Mouse (Mus musculus): ENCODE results near the gene Adap1. TPM values are rescaled to one million over a fixed set of nuclear protein-coding genes. Genes with fewer than 3 reads are reported as not detected.

The Adap1 gene
- polyA plus RNA-seq, 1 experiment from 2014 or later = 0.69 TPM

DNA sequence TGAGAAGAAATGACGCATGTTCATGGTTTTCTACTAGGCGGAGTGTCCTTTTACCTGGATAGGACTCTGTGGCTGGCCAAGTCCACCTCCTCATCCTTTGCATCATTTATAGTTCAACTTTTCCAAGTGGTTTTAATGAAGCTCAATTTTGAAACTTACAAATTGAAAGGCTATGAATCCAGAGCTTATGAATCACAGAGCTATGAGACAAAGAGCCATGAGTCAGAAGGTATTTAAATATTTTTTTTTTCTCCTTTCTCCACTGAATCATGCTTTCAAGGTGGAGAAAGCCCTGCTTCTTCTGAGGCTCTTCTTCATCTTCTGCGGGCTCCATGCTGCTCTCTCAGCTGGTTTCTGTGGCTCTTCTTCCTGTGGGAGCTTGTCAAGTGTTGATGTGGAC, 95.7 kb downstream of the Adap1 start:
- no peak overlapping the region for H3K4me3 ChIP-seq (ENCODE audit: low read depth, low read length)
- 94% methylated on average over 3 of the region's 3 CpGs for WGBS
- H3K4me1 ChIP-seq (ENCODE audit: control insufficient read depth, insufficient read depth, low read length) = no peaks in the 10 kb centered on the region
- no peak overlapping the region for H3K4me2 ChIP-seq (ENCODE audit: low read depth, severe bottlenecking)
- ATAC-seq (ENCODE audit: insufficient number of reproducible peaks, low FRiP score, low TSS enrichment, low read depth) (no peak), DNase-seq (ENCODE audit: low spot score) (no peak)
- peaks cover 20% of the 10 kb centered on the region for H3K36me3 ChIP-seq (ENCODE audit: control insufficient read depth, insufficient read depth, low read length)
- H3K27ac ChIP-seq (replicated peaks; ENCODE audit: low read depth, low read length) = no peak overlapping the region
- H3K9ac ChIP-seq (ENCODE audit: low read length) = no peak overlapping the region
- H3K27me3 ChIP-seq (ENCODE audit: control insufficient read depth, insufficient read depth, low read length) = no peaks in the 10 kb centered on the region
- H3K9me3 ChIP-seq (ENCODE audit: control insufficient read depth, low read length) = no peaks in the 10 kb centered on the region

GRCm38 (mm10) chr5:139228318-139228717, 97.1 kb downstream of the Adap1 start:
- ATAC-seq (ENCODE audit: insufficient number of reproducible peaks, low FRiP score, low TSS enrichment, low read depth) = no peak
- whole genome bisulfite sequencing = 97% methylated on average over 3 of the region's 3 CpGs
- Histone ChIP-seq H3K4me2 (ENCODE audit: low read depth, severe bottlenecking) (no peak overlapping the region), H3K4me3 (ENCODE audit: low read depth, low read length) (no peak overlapping the region), H3K27ac (replicated peaks; ENCODE audit: low read depth, low read length) (no peak overlapping the region), H3K9ac (ENCODE audit: low read length) (no peak overlapping the region), H3K27me3 (ENCODE audit: control insufficient read depth, insufficient read depth, low read length) (no peaks in the 10 kb centered on the region), H3K4me1 (ENCODE audit: control insufficient read depth, insufficient read depth, low read length) (no peaks in the 10 kb centered on the region), H3K9me3 (ENCODE audit: control insufficient read depth, low read length) (no peaks in the 10 kb centered on the region), H3K36me3 (ENCODE audit: control insufficient read depth, insufficient read depth, low read length) (peaks cover 23% of the 10 kb centered on the region)
- DNase-seq (ENCODE audit: low spot score) = no peak

GRCm38 (mm10) chr5:139227645-139228044, 97.8 kb downstream of the Adap1 start:
- DNase-seq (ENCODE audit: low spot score) = no peak
- Histone ChIP-seq H3K9ac (ENCODE audit: low read length) (no peak overlapping the region), H3K4me1 (ENCODE audit: control insufficient read depth, insufficient read depth, low read length) (no peaks in the 10 kb centered on the region), H3K4me2 (ENCODE audit: low read depth, severe bottlenecking) (no peak overlapping the region), H3K27ac (replicated peaks; ENCODE audit: low read depth, low read length) (no peak overlapping the region), H3K36me3 (ENCODE audit: control insufficient read depth, insufficient read depth, low read length) (peaks cover 25% of the 10 kb centered on the region), H3K9me3 (ENCODE audit: control insufficient read depth, low read length) (no peaks in the 10 kb centered on the region), H3K4me3 (ENCODE audit: low read depth, low read length) (no peak overlapping the region), H3K27me3 (ENCODE audit: control insufficient read depth, insufficient read depth, low read length) (no peaks in the 10 kb centered on the region)
- 94% methylated on average over 2 of the region's 2 CpGs for WGBS
- no peak for ATAC-seq (ENCODE audit: insufficient number of reproducible peaks, low FRiP score, low TSS enrichment, low read depth)

- DNase-seq (ENCODE audit: low spot score) = no peak
- 95% methylated on average over 4 of the region's 4 CpGs for WGBS
- no peak overlapping the region for H3K4me3 ChIP-seq (ENCODE audit: low read depth, low read length)
- H3K9me3 ChIP-seq (ENCODE audit: control insufficient read depth, low read length) = no peaks in the 10 kb centered on the region
- H3K4me2 ChIP-seq (ENCODE audit: low read depth, severe bottlenecking) = no peak overlapping the region
- H3K27me3 ChIP-seq (ENCODE audit: control insufficient read depth, insufficient read depth, low read length) = no peaks in the 10 kb centered on the region
- H3K27ac ChIP-seq (replicated peaks; ENCODE audit: low read depth, low read length) = no peak overlapping the region
- no peaks in the 10 kb centered on the region for H3K4me1 ChIP-seq (ENCODE audit: control insufficient read depth, insufficient read depth, low read length)
- H3K36me3 ChIP-seq (ENCODE audit: control insufficient read depth, insufficient read depth, low read length) = peaks cover 25% of the 10 kb centered on the region
- H3K9ac ChIP-seq (ENCODE audit: low read length) = no peak overlapping the region
- no peak for ATAC-seq (ENCODE audit: insufficient number of reproducible peaks, low FRiP score, low TSS enrichment, low read depth)
Measured at GRCm38 (mm10) chr5:139227236-139227635, 98.2 kb downstream of the Adap1 start.

DNA sequence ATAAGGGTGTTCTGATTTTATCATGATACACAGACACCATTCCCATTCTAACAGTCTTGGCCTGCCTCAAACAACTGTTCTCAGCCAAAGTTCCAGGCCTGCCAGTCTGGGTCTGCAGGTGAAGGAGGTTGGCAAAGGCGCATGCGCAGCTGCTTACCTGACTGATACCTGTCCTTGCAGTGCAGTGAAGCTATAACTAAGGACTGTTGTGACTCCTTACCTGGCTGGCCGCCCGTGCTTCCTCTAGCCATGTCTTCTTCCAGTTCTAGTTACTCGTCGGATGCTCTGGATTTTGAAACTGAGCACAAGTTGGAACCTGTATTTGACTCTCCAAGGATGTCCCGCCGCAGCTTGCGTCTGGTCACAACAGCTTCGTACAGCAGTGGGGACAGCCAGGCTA, 102.1 kb downstream of the Adap1 start:
- H3K4me1 ChIP-seq (ENCODE audit: control insufficient read depth, insufficient read depth, low read length) = no peaks in the 10 kb centered on the region
- ATAC-seq (ENCODE audit: insufficient number of reproducible peaks, low FRiP score, low TSS enrichment, low read depth) (no peak), DNase-seq (ENCODE audit: low spot score) (no peak)
- H3K9ac ChIP-seq (ENCODE audit: low read length) = no peak overlapping the region
- no peak overlapping the region for H3K27ac ChIP-seq (replicated peaks; ENCODE audit: low read depth, low read length)
- H3K27me3 ChIP-seq (ENCODE audit: control insufficient read depth, insufficient read depth, low read length) = no peaks in the 10 kb centered on the region
- peaks cover 25% of the 10 kb centered on the region for H3K36me3 ChIP-seq (ENCODE audit: control insufficient read depth, insufficient read depth, low read length)
- no peak overlapping the region for H3K4me3 ChIP-seq (ENCODE audit: low read depth, low read length)
- 93% methylated on average over 10 of the region's 10 CpGs for WGBS
- no peak overlapping the region for H3K4me2 ChIP-seq (ENCODE audit: low read depth, severe bottlenecking)
- H3K9me3 ChIP-seq (ENCODE audit: control insufficient read depth, low read length) = no peaks in the 10 kb centered on the region

MicroRNAs within 50 kb of the gene (microRNA counts, 519-probe panel; counts per million panel counts)
- not detected for microRNA mmu-miR-339-3p
- not detected for microRNA mmu-miR-339-5p

Small RNA genes lying within 50 kb of the gene (microRNA-seq; reads per million reads assigned to microRNA genes)
- 392 reads per million, percentile 65 among the genes with 10 or more reads in this experiment for gene Mir339

Other genes starting within 250 kb of the Adap1 start
- 3.4 and 4.8 TPM in 2 replicates for gene Prkar1b, start 175.6 kb downstream of the Adap1 start, polyA plus RNA-seq (2014; fragmentation: Nextera tagmentation; extraction: Ambion mirVana)
- 11.0 and 12.0 TPM in 2 replicates for gene Dnaaf5, start 175.4 kb downstream of the Adap1 start, polyA plus RNA-seq (2014; fragmentation: Nextera tagmentation; extraction: Ambion mirVana)
- 46.2 and 49.4 TPM in 2 replicates for gene Sun1, start 125.0 kb downstream of the Adap1 start, polyA plus RNA-seq (2014; fragmentation: Nextera tagmentation; extraction: Ambion mirVana)
- 148 and 159 TPM in 2 replicates for gene Get4, start 73.3 kb downstream of the Adap1 start, polyA plus RNA-seq (2014; fragmentation: Nextera tagmentation; extraction: Ambion mirVana)
- gene Cox19, start 25.8 kb upstream of the Adap1 start, polyA plus RNA-seq (2014; fragmentation: Nextera tagmentation; extraction: Ambion mirVana) = 117 and 120 TPM in 2 replicates
- gene Cyp2w1, start 27.0 kb upstream of the Adap1 start, polyA plus RNA-seq (2014; fragmentation: Nextera tagmentation; extraction: Ambion mirVana) = not detected in 2 replicates
- gene Gpr146, start 52.1 kb upstream of the Adap1 start, polyA plus RNA-seq (2014; fragmentation: Nextera tagmentation; extraction: Ambion mirVana) = 1.9 and 2.3 TPM in 2 replicates
- 0.62 and 0.89 TPM in 2 replicates for gene C130050O18Rik, start 79.7 kb upstream of the Adap1 start, polyA plus RNA-seq (2014; fragmentation: Nextera tagmentation; extraction: Ambion mirVana)
- gene Gper1, start 97.5 kb upstream of the Adap1 start, polyA plus RNA-seq (2014; fragmentation: Nextera tagmentation; extraction: Ambion mirVana) = 0.80 and 1.1 TPM in 2 replicates
- 37.9 and 39.7 TPM in 2 replicates for gene 3110082I17Rik, start 134.9 kb upstream of the Adap1 start, polyA plus RNA-seq (2014; fragmentation: Nextera tagmentation; extraction: Ambion mirVana)
- gene Zfand2a, start 158.9 kb upstream of the Adap1 start, polyA plus RNA-seq (2014; fragmentation: Nextera tagmentation; extraction: Ambion mirVana) = 8.0 and 9.1 TPM in 2 replicates
- 0.08 and 0.21 TPM in 2 replicates for gene Uncx, start 217.9 kb upstream of the Adap1 start, polyA plus RNA-seq (2014; fragmentation: Nextera tagmentation; extraction: Ambion mirVana)